Mouse (Mus musculus) limb, embryonic 10.5 days (tissue): ENCODE measurements around the gene Opcml. TPM values are rescaled to one million over a fixed set of nuclear protein-coding genes. Genes with fewer than 3 reads are reported as not detected.

Source experiments
- DNase-seq: peaks from one replicate; pipeline ENCODE4 v3.0.0-alpha.2; 2017; ENCODE audit warnings: low spot score
- H3K27ac ChIP-seq: fragments of 300-500 bp; sonication (generic); 2 replicates; pipeline ENCODE4 v1.5.1; 2016; ENCODE audit warnings: mild to moderate bottlenecking
- H3K27me3 ChIP-seq: fragments of 300-500 bp; sonication (generic); 2 replicates; pipeline ENCODE4 v1.6.1; 2016; ENCODE audit warnings: low read depth, mild to moderate bottlenecking; ENCODE audit not compliant: poor library complexity, severe bottlenecking
- H3K36me3 ChIP-seq: fragments of 300-500 bp; sonication (generic); 2 replicates; pipeline ENCODE4 v1.6.1; 2016; ENCODE audit warnings: mild to moderate bottlenecking, moderate library complexity
- H3K4me1 ChIP-seq: fragments of 300-500 bp; sonication (generic); 2 replicates; pipeline ENCODE4 v1.6.1; 2016
- H3K4me3 ChIP-seq: fragments of 300-500 bp; sonication (generic); 2 replicates; pipeline ENCODE4 v1.5.1; 2016; ENCODE audit warnings: mild to moderate bottlenecking, moderate library complexity
- H3K9me3 ChIP-seq: fragments of 300-500 bp; sonication (generic); replicated peaks from 2 replicates; pipeline ENCODE4 v1.6.1; 2016; ENCODE audit warnings: mild to moderate bottlenecking
- WGBS: fragments of 180-500 bp; shearing (Covaris S2); methylation state at CpG from one replicate; pipeline ENCODE4 v1.1.7; 2016; 5-methylcytosine and 5-hydroxymethylcytosine counted together
- microRNA-seq: library from miRNA; unstranded; fragments of <30 nt; microRNA quantifications from one replicate; pipeline ENCODE4, GENCODE M21; 2017
- polyA plus RNA-seq: library from polyadenylated mRNA; unstranded; fragments of >200 nt; fragmentation: Nextera tagmentation; extraction: Ambion mirVana; gene quantifications from 2 replicates; pipeline ENCODE4 v1.2.1, GENCODE M21; 2016

Opcml gene
- polyA plus RNA-seq, 1 experiment from 2014 or later: 0.46 TPM

GRCm38 (mm10) chr9:28937980-28938379 is 1147.4 kb downstream of the Opcml start:
- Histone ChIP-seq H3K36me3 (no peaks in the 10 kb centered on the region), H3K9me3 (no peaks in the 10 kb centered on the region), H3K4me3 (no peak overlapping the region), H3K27ac (no peak overlapping the region), H3K4me1 (0 out of 2 replicates have a peak, but pooled peaks cover 5% of the 10 kb centered on the region), H3K27me3 (no peaks in the 10 kb centered on the region)
- 50% methylated on average over 2 of the region's 2 CpGs for WGBS
- peak; percentile 34 for DNase-seq

GRCm38 (mm10) chr9:28940901-28941300 is 1150.3 kb downstream of the Opcml start:
- Histone ChIP-seq H3K27me3 (no peaks in the 10 kb centered on the region), H3K4me3 (no peak overlapping the region), H3K9me3 (no peaks in the 10 kb centered on the region), H3K4me1 (0 out of 2 replicates have a peak, but pooled peaks cover 5% of the 10 kb centered on the region), H3K36me3 (no peaks in the 10 kb centered on the region), H3K27ac (no peak overlapping the region)
- DNase-seq: no peak

- no peak overlapping the region for H3K4me3 ChIP-seq
- H3K36me3 ChIP-seq: no peaks in the 10 kb centered on the region
- 33% methylated on average over 1 of the region's 1 CpGs for WGBS
- no peak for DNase-seq
- H3K4me1 ChIP-seq: no peaks in the 10 kb centered on the region
- no peaks in the 10 kb centered on the region for H3K27me3 ChIP-seq
- H3K9me3 ChIP-seq: no peaks in the 10 kb centered on the region
- H3K27ac ChIP-seq: no peak overlapping the region
Measured at GRCm38 (mm10) chr9:28969455-28969854, 1178.9 kb downstream of the Opcml start.

Small RNA genes within 50 kb of the gene (microRNA-seq; reads per million reads assigned to microRNA genes)
- not detected for gene Gm44316
